Mouse (Mus musculus) frontal cortex, adult (tissue): Measurements from ENCODE around the gene 1700003E16Rik.
A peak's percentile ranks its signal among the peaks of the same experiment; 100 is the strongest.

Experiments used
- ATAC-seq: cut with Nextera tagmentation; 2 replicates; pipeline ENCODE4 v1.9.2; 2017; ENCODE audit warnings: mild to moderate bottlenecking, moderate library complexity, mixed read lengths; ENCODE audit not compliant: low TSS enrichment

The 1700003E16Rik gene

DNA sequence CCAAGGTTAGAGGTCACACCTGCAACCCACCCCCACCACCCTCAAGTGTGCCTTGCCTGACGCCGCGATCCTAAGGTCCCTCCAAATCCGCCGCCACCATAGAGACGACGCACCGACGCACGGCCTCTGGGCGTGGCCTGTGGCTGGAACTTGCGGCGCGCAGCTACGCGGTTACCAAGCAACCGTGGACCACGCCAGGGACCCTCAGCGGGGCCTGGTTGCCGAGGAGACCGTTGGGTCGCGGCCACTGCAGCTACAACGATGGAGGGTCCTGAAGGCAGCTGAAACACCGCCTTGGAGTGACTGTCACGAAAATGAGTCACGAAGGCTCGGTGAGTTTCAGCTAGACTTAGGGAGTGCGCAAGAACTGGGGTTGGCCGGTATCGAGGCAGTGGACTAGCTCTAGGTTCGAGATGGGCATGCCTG, at the start of gene 1700003E16Rik, which contains the start of gene Wdr54:
TSS of gene 1700003E16Rik (plus strand) at position 146 of the 426 bp plus-strand sequence.
TSS of gene Wdr54 (minus strand) at position 139 of the 426 bp plus-strand sequence.
- peak; percentile 87 for ATAC-seq

- ATAC-seq: no peak
These were observed 48.4 kb upstream of the 1700003E16Rik start for GRCm38 (mm10) chr6:83107566-83108400.

DNA sequence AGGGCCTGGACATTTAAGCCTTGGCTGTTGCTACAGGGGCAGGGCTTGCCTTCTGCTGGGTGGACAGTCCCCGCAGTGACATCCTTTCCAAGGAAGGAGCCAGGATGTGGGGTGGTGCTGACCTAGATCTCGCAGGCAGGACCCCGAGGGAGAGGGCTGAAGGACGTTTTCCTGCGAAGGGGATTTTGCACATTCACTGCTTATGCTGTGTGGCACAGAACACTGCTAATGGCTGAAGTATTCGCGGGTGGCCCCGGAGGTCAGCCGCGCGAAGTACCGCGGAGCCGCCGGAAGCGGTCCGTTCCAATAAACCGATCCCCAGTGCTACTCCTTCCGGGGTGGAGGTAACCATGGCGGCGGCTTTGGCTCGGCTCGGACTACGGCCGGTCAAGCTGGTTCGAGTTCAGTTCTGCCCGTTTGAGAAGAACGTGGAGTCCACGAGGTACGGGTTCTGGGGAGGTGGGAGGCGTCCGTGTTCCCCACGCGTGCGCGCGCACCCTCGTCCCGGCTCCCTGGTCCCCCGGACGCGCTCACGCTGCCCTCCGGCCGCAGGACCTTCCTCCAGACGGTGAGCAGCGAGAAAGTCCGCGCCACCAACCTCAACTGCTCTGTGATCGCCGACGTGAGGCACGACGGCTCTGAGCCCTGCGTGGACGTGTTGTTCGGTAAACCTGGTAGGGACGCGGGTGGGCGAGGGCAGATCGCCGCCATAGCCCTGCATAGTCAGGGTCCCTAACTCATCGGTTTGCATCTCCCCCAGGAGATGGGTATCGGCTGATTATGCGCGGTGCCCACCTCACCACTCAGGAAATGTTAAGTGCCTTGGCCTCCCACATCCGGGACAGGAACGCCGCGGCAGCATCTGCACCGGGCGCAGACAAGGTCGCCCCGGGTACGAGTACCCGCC, 47.2 kb upstream of the 1700003E16Rik start, which contains the start of gene Mrpl53:
TSS of gene Mrpl53 (plus strand) at position 279 of the 907 bp plus-strand sequence.
- peak; percentile 82 for ATAC-seq

DNA sequence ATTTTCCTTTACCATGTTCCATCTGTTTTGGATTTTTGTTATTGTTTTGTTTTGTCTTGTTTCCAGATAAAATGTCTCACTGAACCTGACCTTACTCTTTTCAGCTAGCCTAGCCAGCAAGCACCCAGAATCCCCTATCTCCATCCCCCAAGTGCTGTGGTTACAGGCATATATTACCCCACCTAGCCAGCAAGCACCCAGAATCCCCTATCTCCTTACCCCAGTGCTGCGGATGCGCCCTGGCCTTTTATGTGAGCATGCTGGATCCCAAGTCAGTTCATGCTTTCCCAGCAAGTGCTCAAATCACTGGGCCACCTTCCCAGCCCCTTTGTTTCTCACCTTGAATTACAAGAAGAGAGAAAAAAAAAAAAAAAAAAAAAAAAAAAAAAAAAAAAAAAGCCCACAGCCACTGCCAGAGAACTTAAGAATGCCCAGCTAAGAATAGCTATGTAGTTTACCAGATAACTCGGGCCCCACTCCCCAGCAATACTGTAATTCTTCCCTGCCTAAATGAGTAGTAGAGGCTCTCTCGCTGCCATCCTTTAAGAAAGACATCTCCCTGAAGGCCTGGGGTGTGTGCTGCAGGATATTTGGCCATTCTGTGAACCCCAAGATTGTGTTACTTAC, 44.6 kb upstream of the 1700003E16Rik start:
- no peak for ATAC-seq

- peak; percentile 87 for ATAC-seq
These were observed 41.1 kb upstream of the 1700003E16Rik start, which contains the start of gene Mogs for GRCm38 (mm10) chr6:83115011-83115671. TSS of gene Mogs (plus strand) at chr6:83115496.

DNA sequence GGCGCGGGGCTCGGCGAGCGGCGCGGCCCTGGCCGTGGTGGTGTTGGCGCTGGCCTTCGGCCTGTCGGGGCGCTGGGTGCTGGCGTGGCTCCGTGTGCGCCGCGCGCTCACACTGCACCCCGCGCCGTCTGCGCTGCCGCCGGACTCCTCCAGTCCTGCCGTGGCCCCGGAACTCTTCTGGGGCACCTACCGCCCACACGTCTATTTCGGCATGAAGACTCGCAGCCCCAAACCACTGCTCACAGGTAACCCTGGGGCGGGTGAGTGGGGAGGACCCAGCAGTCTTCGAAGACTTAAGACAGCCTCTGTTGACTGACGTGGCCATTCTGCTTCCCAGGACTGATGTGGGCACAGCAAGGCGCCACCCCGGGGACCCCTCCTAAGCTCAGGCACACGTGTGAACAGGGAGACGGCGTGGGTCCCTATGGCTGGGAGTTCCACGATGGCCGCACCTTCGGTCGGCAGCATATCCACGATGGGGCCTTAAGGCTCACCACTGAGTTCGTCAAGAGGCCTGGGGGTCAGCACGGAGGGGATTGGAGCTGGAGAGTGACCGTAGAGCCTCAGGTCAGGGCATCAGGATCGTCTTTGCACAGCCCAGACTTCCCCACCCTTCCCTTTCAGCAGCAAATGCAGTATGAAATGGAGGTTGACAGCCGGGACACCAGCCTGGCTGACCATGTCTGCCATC, 40.4 kb upstream of the 1700003E16Rik start:
- peak; percentile 28 for ATAC-seq

DNA sequence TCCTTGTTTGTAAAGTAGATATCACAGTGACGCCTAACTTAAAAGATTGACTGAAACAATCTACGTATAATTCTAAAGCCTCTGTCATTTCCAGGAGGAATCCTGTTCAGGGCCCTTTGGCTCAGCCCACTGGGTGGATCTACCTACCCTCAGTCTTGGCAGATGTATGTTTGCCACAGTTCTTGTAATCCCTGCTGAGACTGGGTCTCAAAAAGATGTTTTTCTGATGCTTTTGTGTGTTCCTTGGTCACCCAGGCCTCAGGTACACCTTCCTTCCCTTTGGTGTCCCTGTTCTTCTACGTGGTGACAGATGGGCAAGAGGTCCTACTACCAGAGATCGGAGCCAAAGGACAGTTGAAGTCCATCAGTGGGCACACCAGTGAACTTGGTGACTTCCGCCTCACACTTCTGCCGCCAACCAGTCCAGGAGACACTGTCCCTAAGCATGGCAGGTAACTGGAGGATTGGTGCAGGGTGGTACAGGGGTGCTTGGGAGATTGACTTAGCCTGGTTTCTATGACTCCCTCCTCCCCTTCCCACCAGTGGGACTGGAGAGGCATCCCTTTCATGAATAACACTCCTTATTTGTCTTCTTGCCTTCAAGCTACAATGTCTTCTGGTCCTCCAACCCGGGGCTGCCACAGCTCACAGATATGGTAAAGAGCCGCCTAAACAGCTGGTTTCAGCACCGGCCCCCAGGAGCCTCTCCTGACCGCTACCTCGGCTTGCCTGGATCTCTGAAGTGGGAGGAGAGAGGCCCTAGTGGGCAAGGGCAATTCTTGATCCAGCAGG, 39.6 kb upstream of the 1700003E16Rik start:
- no peak for ATAC-seq

DNA sequence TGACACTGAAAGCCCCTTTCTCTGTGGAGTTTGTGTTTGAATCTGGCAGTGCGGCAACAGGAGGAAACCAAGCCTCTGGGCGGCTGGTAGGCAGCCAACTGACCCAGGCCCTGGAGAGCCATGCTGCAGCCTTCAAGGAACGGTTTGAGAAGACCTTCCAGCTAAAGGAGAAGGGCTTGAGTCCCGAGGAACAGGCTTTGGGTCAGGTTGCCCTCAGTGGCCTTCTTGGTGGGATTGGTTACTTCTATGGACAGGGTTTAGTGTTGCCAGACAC, 39.1 kb upstream of the 1700003E16Rik start:
- ATAC-seq: no peak

- no peak for ATAC-seq
These were observed 38.6 kb upstream of the 1700003E16Rik start for GRCm38 (mm10) chr6:83117616-83118015.

DNA sequence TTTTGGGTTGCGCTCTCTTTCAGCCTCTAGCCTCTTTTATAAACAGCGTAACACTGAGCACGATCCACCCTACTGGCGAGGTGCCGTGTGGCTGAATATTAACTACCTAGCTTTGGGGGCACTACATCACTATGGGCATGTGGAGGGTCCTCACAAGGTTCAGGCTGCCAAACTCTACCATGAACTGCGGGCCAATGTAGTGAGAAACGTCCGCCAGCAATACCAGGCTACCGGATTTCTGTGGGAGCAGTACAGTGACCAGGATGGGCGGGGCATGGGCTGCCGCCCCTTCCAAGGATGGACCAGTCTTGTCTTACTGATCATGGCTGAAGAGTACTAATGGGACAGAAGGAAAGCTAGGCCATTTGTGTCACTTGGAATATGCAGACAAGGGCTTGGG, 37.8 kb upstream of the 1700003E16Rik start:
- ATAC-seq: no peak

DNA sequence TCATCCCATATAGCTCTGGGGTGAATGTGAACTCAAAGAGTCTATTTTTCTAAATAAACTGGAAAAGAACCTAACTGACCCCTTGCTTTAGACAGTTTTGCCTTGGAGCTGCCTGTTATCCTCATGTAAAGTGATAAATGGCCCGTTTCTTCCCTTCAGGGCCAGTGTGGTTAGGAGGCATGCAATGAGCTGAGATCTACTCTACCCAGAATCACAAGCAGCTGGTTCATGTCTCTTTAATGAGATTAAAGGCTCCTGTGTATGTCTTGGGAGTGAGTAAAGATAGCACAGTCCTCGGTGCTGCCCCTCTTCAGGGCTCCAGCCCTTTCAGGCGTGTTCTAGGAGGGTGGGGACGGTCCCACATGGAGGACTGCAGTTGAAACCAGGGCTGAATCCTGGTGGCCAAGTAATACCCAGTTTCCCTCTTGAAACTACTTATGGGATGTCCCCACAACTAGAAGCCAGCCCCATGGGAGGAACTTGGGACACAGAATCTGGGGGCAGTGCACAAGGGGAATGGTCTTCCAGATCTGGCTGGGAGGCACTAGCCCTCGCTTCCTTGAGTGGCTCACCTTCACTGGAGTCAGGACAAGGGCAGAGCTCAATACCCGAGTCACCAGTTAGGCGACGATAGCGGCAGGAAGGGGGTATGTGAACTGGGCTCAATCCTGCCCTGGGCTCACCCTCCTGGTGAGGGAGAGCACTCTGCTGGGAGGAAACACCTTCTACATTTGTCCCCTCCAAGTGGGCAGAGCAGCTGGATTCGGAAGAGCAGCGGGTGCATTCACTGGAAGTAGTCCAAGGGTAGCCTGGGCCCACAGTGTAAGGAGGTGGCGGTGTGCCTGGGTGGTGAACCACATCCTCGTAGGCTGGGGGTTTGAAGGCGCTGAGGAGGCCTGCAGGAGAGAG, 37.1 kb upstream of the 1700003E16Rik start:
- no peak for ATAC-seq

- no peak for ATAC-seq
These were observed 36.5 kb upstream of the 1700003E16Rik start for GRCm38 (mm10) chr6:83119734-83120051.

GRCm38 (mm10) chr6:83120930-83121862, 35.0 kb upstream of the 1700003E16Rik start, which contains the start of gene Wbp1:
TSS of gene Wbp1 (minus strand) at chr6:83121559.
- peak; percentile 87 for ATAC-seq

GRCm38 (mm10) chr6:83121863-83122710, 34.1 kb upstream of the 1700003E16Rik start:
- peak; percentile 24; the same call in 1 of the 2 replicates for ATAC-seq

GRCm38 (mm10) chr6:83122961-83123360, 33.2 kb upstream of the 1700003E16Rik start:
- no peak for ATAC-seq

GRCm38 (mm10) chr6:83124851-83125312, 31.3 kb upstream of the 1700003E16Rik start:
- peak; percentile 38; the same call in 1 of the 2 replicates for ATAC-seq

DNA sequence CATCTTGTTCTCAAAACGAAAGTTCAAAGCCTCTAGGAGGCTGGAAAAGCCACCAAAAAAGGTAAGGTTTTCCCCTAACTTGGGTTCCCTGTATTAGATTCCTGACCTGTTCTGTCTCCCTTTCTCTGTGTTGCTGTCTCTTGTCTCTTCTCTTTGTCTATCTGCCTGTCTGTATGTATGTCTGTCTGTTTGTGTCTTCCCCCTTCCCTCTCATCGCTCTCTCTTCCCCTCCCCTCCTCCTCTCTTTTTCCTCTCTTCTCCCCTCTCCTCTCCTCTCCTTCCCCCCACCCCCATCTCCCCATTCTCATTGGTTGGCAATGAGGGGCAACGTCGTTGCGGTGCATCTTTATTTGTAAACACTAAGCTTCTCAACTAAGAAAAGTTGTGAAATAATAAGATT, 30.9 kb upstream of the 1700003E16Rik start, which contains the start of gene Ino80b:
TSS of gene Ino80b (minus strand) at position 101 of the 400 bp plus-strand sequence.
- ATAC-seq: no peak
